Mouse (Mus musculus): Measurements from ENCODE around the gene Rbp1.

The Rbp1 gene

GRCm38 (mm10) chr9:98425351-98425880, 2.7 kb downstream of the Rbp1 start:
- no peak for DNase-seq

DNA sequence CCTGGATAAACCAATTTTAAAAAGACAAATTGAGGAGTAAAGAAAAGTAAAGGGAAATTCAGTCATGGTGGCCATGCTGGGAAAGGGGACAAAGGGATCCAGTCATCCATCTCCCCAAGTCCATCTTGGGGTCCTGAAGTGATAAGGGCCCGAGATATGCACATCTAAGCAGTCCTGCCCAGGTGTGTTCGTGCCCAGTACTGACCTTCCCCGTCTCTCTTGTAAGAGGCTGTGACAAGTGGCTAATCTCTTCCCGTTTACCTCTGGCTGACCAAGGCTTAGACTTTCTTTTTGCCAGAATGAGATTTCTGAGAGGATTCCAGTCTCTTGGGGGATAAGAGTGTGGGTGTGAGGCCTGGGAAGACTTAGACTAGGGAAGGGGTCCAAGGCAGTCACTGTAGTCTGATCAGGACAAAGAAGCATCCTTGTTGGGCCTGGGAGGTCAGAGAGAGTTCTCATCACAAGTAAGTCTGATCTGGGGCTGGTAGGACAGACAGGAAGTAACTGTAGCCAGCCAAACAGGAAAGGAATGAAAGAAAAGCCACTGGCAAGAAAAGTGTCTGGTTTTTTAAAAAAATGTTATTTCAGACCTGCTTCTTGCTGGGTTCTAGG, 5.3 kb downstream of the Rbp1 start:
- DNase-seq, result no peak

GRCm38 (mm10) chr9:98428783-98429182, 6.0 kb downstream of the Rbp1 start:
- no peak for DNase-seq

GRCm38 (mm10) chr9:98429806-98430205, 7.0 kb downstream of the Rbp1 start:
- no peak for DNase-seq

DNA sequence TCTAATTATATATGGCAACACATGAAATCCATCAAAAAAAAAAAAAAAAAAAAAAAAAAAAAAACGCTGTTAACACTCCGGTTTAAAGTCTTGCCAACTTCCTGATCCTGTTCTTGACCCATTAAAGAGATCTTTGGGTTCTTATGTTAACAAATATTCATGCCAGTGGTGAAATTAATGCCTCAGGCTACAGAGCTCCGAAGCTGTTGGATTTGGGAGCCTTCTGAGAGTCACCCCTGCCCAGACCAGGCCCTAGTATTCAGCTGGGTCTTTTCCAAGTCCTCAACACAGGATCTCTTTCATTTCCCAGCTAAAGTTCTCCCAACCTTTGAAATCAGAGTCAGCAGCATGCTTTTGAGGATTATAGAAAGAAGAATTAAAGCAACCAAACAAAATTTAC, 7.8 kb downstream of the Rbp1 start:
- no peak for DNase-seq

DNA sequence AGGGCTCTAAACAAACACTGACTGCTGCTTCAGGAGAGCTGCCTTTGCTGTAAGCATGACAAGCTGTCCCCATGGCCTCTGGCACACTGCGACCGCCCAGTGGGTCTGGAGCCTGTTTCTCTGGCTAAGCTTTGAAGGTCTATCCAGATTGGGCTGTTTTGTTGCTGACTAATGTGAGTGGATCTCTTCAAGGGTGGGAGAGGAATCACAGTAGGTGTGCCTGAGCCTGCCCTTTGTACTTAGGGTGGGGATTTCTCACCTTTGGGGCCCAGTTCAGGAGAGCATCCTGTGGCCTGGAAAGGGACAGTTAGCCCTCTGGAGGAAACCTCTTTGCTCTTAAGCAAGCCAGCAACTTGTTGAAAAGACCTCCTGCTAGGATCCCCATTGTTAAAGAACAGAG, 10.3 kb downstream of the Rbp1 start:
- DNase-seq, result no peak

DNA sequence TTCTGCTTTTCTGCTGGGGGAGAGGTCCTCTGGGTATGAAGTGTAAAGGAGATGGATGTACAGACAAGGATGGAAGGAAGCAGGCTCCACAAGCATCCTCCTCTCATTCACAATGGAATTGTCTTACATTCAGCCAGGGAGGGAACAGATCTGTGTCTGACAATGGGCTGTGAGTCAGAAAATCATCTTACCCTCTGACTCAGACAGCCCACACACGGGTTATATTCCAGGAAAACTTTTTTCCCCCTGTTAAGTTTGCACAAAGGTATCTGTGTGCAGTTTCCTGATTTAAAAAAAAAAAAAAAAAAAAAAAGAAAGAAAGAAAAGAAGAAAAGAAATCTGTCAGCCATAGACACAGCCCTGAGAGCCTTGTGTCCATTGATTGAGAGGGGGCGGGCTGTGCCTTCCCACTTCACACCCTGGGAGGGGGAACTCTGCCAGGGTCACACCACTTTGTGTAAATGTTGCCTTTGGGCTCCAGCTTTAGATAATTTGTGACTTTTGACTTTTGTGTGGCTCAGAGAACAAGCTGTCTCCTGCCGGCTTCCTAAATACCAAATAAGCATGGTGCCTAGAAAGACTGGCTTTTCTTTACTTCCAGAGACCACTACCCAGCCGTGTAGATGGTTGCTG, 11.3 kb downstream of the Rbp1 start:
- DNase-seq, result no peak

GRCm38 (mm10) chr9:98437819-98438218, 15.1 kb downstream of the Rbp1 start:
- no peak for DNase-seq

DNA sequence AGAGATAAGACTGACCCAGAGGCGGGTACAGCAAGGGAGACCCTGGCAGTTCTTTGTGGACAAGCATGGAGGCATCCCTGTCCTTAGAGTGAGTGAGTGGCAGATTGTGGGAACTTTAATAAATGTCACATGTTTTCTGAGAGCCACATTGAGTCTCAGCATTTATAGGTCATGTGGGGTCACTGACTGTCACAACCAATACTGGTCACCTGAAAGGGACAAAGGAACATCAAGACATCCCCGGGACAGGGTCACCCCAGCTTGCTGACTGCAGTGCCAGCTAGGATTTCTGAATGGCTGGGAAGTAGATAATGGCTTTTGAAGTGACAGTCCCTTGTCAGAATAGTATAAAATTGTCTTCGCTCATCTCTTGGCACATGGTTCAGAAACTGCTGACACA, 16.3 kb downstream of the Rbp1 start:
- DNase-seq, result no peak

DNA sequence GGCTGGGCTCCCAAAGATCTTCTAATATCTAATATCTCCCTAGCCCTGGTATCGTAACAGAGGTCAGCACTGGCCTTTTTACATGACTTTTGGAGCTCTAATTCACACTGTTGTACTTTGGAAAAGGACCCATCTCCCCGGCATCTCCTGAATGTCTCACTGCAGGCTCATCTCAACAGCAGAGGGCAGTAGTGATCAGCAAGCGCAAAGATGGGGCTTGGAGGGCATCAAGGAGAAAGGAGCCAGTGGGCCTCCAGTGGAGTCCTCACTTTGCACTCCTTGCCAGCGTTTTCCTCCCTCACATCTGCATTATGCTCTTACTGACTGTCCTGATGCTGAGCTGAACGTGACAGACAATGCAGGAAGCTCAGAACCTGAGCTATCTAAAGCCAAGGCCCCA, 19.9 kb downstream of the Rbp1 start:
- peak; percentile 5 to 10 for DNase-seq

DNA sequence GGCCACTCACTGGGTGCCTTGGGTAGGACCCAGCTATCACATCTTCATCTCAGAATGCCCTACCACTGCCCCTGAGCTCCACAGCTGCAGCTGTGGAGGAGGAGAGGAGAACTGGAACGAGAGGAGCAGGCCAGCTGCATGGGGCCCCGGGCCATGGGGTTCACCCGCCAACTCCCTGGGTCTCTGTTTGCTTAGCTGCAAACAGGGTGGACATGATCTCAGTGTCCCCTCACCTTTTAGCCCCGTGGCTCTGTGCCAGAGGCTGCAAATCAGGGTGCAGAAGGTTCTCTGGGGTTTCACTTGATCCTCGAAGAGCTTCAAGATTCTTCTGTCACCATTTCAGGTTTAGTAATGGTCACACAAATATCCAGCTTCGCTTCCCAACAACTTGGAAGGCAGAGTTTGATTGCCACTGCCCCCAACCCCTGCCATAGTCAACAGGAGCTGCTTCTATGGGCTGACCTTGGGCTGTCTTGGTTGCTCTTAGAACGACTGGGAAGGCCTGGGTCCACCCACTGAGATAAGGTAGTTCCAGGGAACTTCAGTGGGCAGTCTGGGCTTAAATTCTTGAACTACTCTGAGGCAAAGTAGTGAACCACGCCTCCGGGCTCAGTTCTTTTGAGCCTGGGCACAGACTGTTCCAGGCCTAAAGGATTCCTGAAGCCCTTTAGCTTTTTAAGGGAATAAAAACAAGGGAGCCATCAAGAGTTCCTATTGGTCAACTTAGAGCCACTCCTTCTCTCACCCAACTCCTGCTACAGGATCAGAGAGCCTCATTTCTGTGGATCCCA, 22.8 kb downstream of the Rbp1 start:
- DNase-seq, result no peak

DNA sequence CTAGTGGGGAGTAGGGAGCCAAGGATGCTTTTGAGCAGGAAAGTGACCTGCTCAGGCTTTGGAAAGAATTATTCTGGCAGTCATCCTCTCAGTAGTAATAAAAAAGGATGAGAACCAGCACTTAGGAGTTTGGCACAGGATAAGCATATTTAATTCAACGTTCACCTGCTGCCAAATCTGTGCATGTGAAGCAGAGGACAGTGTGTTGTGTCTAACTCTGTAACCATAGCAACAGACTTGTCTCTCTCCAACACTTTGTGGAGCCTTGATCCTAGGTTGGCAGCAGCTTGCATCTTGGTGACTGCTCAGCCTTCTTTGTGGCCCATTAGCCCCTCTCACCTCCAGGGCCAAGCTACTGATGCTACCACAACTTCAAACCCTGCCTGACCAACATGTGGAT, 28.2 kb downstream of the Rbp1 start:
- no peak for DNase-seq

GRCm38 (mm10) chr9:98466709-98467108, 43.9 kb downstream of the Rbp1 start:
- DNase-seq, result no peak

DNA sequence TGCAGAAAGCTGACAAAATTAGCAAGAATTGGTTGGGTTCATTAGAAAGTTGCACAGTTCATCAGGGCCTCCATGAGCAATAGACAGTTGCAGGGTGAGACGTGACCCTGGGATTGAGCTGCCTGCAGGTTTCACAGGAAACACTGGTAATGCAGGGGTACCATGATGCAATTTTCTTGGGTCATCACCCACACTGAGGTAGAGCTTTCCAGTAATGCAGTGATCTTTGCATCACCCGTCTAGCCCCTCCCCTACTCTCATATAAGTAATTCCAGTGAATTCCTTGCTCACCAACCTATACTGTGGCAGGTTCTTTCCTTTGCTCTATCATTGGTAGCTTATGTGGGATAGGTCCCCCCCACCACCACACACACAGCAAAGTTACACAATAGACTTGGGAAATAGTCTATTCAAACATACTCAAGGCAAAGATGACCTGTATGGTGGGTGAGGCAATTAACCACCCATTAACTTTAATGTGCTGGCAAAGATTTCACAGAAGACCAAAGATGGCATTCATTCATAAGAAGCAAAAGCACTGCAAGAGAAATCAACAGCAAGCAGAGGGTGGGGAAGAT, 57.5 kb downstream of the Rbp1 start:
- DNase-seq, result no peak

- no peak for DNase-seq
Observed at GRCm38 (mm10) chr9:98482256-98482655, 59.5 kb downstream of the Rbp1 start.

- DNase-seq, result no peak
Observed at GRCm38 (mm10) chr9:98485020-98485419, 62.3 kb downstream of the Rbp1 start.

GRCm38 (mm10) chr9:98485815-98486214, 63.1 kb downstream of the Rbp1 start, which contains the start of gene Rbp2:
Gene Rbp2 (plus strand): TSS chr9:98486115.
- DNase-seq, result no peak

DNA sequence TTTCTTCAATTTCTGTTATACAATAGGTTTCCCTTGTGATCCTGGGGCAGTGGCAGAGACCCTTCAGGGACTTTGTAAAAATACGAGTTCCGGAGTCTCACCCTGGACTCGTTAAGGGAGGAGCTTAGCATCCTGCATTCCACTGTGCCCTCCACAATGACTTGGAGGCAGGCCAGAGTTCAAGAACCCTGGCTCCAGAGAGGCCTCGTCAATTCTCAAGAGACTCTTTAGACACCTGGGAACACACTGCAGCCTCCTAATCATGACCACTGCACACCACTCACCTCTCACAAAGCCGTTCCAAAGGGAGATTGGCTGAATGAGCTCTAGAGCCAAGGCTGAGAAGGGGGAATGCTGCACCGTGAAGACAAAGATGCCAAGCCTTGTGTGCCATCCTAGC, 64.5 kb downstream of the Rbp1 start:
- DNase-seq, result no peak

DNA sequence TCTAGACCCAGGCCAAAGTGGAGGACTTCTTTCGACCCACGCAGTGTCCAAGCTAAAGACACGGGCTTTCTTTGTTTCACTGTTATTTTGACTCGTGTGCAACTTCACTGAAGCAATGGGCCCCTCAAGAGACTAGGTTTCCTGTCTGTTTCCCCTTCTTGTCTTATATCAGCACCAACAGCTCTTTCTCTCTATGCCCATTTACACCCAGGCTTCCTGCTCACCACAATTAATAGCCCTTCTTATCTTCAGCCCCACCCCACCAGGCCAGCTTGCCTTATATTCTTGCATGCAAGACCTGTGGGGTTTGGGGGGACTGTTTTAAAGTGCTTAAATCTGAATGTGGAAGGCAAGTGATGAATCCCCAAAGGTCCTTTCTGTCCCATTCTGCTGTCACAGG, 66.8 kb downstream of the Rbp1 start:
- DNase-seq, result no peak

- no peak for DNase-seq
Observed at GRCm38 (mm10) chr9:98490128-98490527, 67.4 kb downstream of the Rbp1 start.

DNA sequence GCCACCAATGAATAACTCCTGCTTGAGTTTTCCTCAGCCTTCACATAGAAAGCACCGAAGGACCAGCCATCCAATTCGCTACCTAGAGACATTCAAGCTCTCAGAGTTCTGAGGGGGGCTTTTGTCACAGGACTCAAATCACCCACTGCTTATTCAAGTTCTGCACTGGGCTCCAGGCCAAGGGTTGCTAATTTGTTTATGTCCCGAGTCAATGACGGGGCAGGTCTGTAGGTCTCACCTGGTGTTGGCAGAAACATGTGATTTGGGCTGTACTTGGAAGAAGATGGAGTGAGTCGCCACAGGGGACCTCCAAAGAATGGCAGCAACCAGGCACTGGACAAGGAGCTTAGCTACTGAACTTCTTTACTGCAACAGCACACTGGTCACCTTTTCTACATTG, 68.3 kb downstream of the Rbp1 start:
- no peak for DNase-seq

- no peak for DNase-seq
Observed at GRCm38 (mm10) chr9:98492212-98492611, 69.5 kb downstream of the Rbp1 start.

DNA sequence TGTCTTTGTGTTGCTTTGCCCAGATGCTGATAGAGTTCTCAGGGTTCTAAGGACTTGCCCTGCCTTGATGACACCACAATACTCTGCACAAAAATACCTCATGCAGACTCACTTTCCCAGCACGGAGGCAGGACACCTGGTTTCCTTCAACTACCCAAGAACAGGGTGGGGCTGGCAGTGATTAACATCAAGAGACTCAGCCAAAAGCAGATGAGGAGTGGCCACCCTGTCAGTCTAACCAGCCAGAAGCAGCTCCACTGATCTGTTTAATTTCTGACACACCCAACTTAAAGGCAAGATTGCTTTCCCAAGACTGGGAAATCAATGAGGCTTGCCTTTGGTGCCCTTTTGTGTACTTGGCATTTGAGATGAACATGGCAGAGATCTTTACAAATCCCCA, 70.1 kb downstream of the Rbp1 start:
- DNase-seq, result no peak

Data from cerebellum, adult 18-20 months (tissue).